Mouse (Mus musculus) intestine, embryonic 14.5 days (tissue): ENCODE data around the gene Zfp385b. TPM values are rescaled to one million over a fixed set of nuclear protein-coding genes. Genes with fewer than 3 reads are reported as not detected.

ENCODE experiments used
- ATAC-seq: fragments of 200-750 bp; cut with Nextera tagmentation; replicated peaks from 2 replicates; pipeline ENCODE4 v1.8.0; 2017; ENCODE audit warnings: low read depth, moderate number of reproducible peaks, moderate TSS enrichment, moderate library complexity; ENCODE audit not compliant: low FRiP score, low TSS enrichment
- DNase-seq: peaks from one replicate; pipeline ENCODE4 v3.0.0-alpha.2; 2018; ENCODE audit warnings: low spot score
- H3K27ac ChIP-seq: fragments of 300-500 bp; sonication (generic); 2 replicates; pipeline ENCODE4 v1.5.1; 2014; ENCODE audit warnings: low read depth, mild to moderate bottlenecking, control low read depth
- H3K27me3 ChIP-seq: fragments of 300-500 bp; sonication (generic); replicated peaks from 2 replicates; pipeline ENCODE4 v1.6.1; 2014; ENCODE audit warnings: low read length, control low read depth; ENCODE audit not compliant: control insufficient read depth, insufficient read depth
- H3K36me3 ChIP-seq: fragments of 300-500 bp; sonication (generic); 2 replicates; pipeline ENCODE4 v1.6.1; 2014; ENCODE audit warnings: low read length, control low read depth; ENCODE audit not compliant: control insufficient read depth, insufficient read depth
- H3K4me1 ChIP-seq: fragments of 300-500 bp; sonication (generic); replicated peaks from 2 replicates; pipeline ENCODE4 v1.6.1; 2014; ENCODE audit warnings: low read length, control low read depth, mixed read lengths; ENCODE audit not compliant: control insufficient read depth, insufficient read depth
- H3K4me2 ChIP-seq: fragments of 300-500 bp; sonication (generic); 2 replicates; pipeline ENCODE4 v1.6.1; 2014; ENCODE audit warnings: low read length
- H3K4me3 ChIP-seq: fragments of 300-500 bp; sonication (generic); 2 replicates; pipeline ENCODE4 v1.5.1; 2014; ENCODE audit warnings: low read depth, low read length, control low read depth, mixed read lengths
- H3K9ac ChIP-seq: fragments of 300-500 bp; sonication (generic); 2 replicates; pipeline ENCODE4 v1.6.1; 2014; ENCODE audit warnings: mild to moderate bottlenecking, low read length
- H3K9me3 ChIP-seq: fragments of 300-500 bp; sonication (generic); 2 replicates; pipeline ENCODE4 v1.6.1; 2016; ENCODE audit warnings: low read length, control low read depth; ENCODE audit not compliant: control insufficient read depth
- WGBS: fragments of 180-500 bp; shearing (Covaris S2); extraction: QIAGEN DNeasy Blood & Tissue Kit; methylation state at CpG from one replicate; pipeline ENCODE4 v1.1.7; 2014; 5-methylcytosine and 5-hydroxymethylcytosine counted together
- polyA plus RNA-seq: library from polyadenylated mRNA; unstranded; fragments of >200 nt; fragmentation: Nextera tagmentation; extraction: Ambion mirVana; gene quantifications from 2 replicates; pipeline ENCODE4 v1.2.1, GENCODE M21; 2014

Gene Zfp385b
- polyA plus RNA-seq, 1 experiment from 2014 or later, result 7.9 TPM

GRCm38 (mm10) chr2:77817357-77817894 lies 2.0 kb downstream of the Zfp385b start:
- 15% methylated on average over 12 of the region's 12 CpGs for WGBS
- Histone ChIP-seq H3K4me3 (peak overlapping the region; percentile 57), H3K9ac (peak overlapping the region; percentile 49), H3K27ac (peak overlapping the region; percentile 16; the same call in 1 of the 2 replicates), H3K9me3 (no peaks in the 10 kb centered on the region), H3K4me2 (peak overlapping the region; percentile 96), H3K36me3 (no peaks in the 10 kb centered on the region), H3K4me1 (peaks cover 4% of the 10 kb centered on the region; the same call in 1 of the 2 replicates), H3K27me3 (peaks cover 35% of the 10 kb centered on the region)
- ATAC-seq (no peak), DNase-seq (no peak)

GRCm38 (mm10) chr2:77816413-77817314 lies 2.8 kb downstream of the Zfp385b start:
- under 1% methylated on average over 100 of the region's 116 CpGs for WGBS
- ATAC-seq (peak; percentile 84), DNase-seq (peak; percentile 76)
- Histone ChIP-seq H3K9ac (peak overlapping the region; percentile 49), H3K4me1 (peaks cover 4% of the 10 kb centered on the region; the same call in 1 of the 2 replicates), H3K27me3 (peaks cover 35% of the 10 kb centered on the region), H3K4me3 (peak overlapping the region; percentile 57), H3K27ac (peak overlapping the region; percentile 16; the same call in 1 of the 2 replicates), H3K4me2 (peak overlapping the region; percentile 96), H3K36me3 (no peaks in the 10 kb centered on the region), H3K9me3 (no peaks in the 10 kb centered on the region)

GRCm38 (mm10) chr2:77815775-77816412 lies 3.5 kb downstream of the Zfp385b start:
- H3K27ac ChIP-seq, result peak overlapping the region; percentile 16; the same call in 1 of the 2 replicates
- H3K9me3 ChIP-seq, result no peaks in the 10 kb centered on the region
- H3K27me3 ChIP-seq, result peaks cover 35% of the 10 kb centered on the region
- DNase-seq, result peak; percentile 68
- no peaks in the 10 kb centered on the region for H3K36me3 ChIP-seq
- ATAC-seq, result 0 out of 2 replicates have a peak, but pooled peaks have one; percentile 28
- H3K4me3 ChIP-seq, result peak overlapping the region; percentile 57
- peak overlapping the region; percentile 49 for H3K9ac ChIP-seq
- H3K4me1 ChIP-seq, result peaks cover 4% of the 10 kb centered on the region; the same call in 1 of the 2 replicates
- peak overlapping the region; percentile 96 for H3K4me2 ChIP-seq
- WGBS, result 5% methylated on average over 20 of the region's 20 CpGs

- Histone ChIP-seq H3K4me2 (no peak overlapping the region), H3K27ac (no peak overlapping the region), H3K9ac (no peak overlapping the region), H3K4me3 (no peak overlapping the region), H3K9me3 (no peaks in the 10 kb centered on the region), H3K27me3 (peaks cover 35% of the 10 kb centered on the region), H3K4me1 (peaks cover 4% of the 10 kb centered on the region; the same call in 1 of the 2 replicates), H3K36me3 (no peaks in the 10 kb centered on the region)
- DNase-seq (no peak), ATAC-seq (no peak)
- WGBS, result 88% methylated on average over 8 of the region's 8 CpGs
These were observed 4.5 kb downstream of the Zfp385b start for GRCm38 (mm10) chr2:77814896-77815295.

GRCm38 (mm10) chr2:77813029-77813428 lies 6.4 kb downstream of the Zfp385b start:
- H3K27ac ChIP-seq, result no peak overlapping the region
- peaks cover 30% of the 10 kb centered on the region for H3K27me3 ChIP-seq
- WGBS, result 50% methylated on average over 3 of the region's 3 CpGs
- no peaks in the 10 kb centered on the region for H3K36me3 ChIP-seq
- H3K4me1 ChIP-seq, result peaks cover 4% of the 10 kb centered on the region; the same call in 1 of the 2 replicates
- H3K4me2 ChIP-seq, result no peak overlapping the region
- no peak for ATAC-seq
- H3K9ac ChIP-seq, result no peak overlapping the region
- H3K9me3 ChIP-seq, result no peaks in the 10 kb centered on the region
- H3K4me3 ChIP-seq, result no peak overlapping the region
- DNase-seq, result no peak

GRCm38 (mm10) chr2:77810748-77811147 lies 8.7 kb downstream of the Zfp385b start:
- H3K27me3 ChIP-seq, result peaks cover 14% of the 10 kb centered on the region
- WGBS, result 93% methylated on average over 5 of the region's 5 CpGs
- no peak for ATAC-seq

GRCm38 (mm10) chr2:77804781-77805180 lies 14.7 kb downstream of the Zfp385b start:
- Histone ChIP-seq H3K27ac (no peak overlapping the region), H3K4me2 (no peak overlapping the region), H3K9ac (no peak overlapping the region), H3K4me3 (no peak overlapping the region), H3K4me1 (no peaks in the 10 kb centered on the region), H3K27me3 (no peaks in the 10 kb centered on the region), H3K36me3 (no peaks in the 10 kb centered on the region), H3K9me3 (no peaks in the 10 kb centered on the region)
- WGBS, result 83% methylated on average over 7 of the region's 7 CpGs
- ATAC-seq (no peak), DNase-seq (no peak)

More at GRCm38 (mm10) chr2:77810748-77811147, 8.7 kb downstream of the Zfp385b start:
- Histone ChIP-seq H3K4me3 (no peak overlapping the region), H3K4me1 (no peaks in the 10 kb centered on the region), H3K27ac (no peak overlapping the region), H3K36me3 (no peaks in the 10 kb centered on the region), H3K4me2 (no peak overlapping the region), H3K9me3 (no peaks in the 10 kb centered on the region), H3K9ac (no peak overlapping the region)
- no peak for DNase-seq

- Histone ChIP-seq H3K9ac (no peak overlapping the region), H3K36me3 (no peaks in the 10 kb centered on the region), H3K9me3 (no peaks in the 10 kb centered on the region), H3K27me3 (no peaks in the 10 kb centered on the region), H3K4me3 (no peak overlapping the region), H3K27ac (no peak overlapping the region), H3K4me1 (no peaks in the 10 kb centered on the region), H3K4me2 (no peak overlapping the region)
- DNase-seq (no peak), ATAC-seq (no peak)
- 87% methylated on average over 3 of the region's 3 CpGs for WGBS
These were observed 17.1 kb downstream of the Zfp385b start for GRCm38 (mm10) chr2:77802291-77802690.
